Mouse (Mus musculus) intestine, postnatal 0 days (tissue): Measurements from ENCODE around the gene Galnt10. TPM values are rescaled to one million over a fixed set of nuclear protein-coding genes. Genes with fewer than 3 reads are reported as not detected.

Experiments
- ATAC-seq: fragments of 200-750 bp; cut with Nextera tagmentation; 2 replicates; pipeline ENCODE4 v1.8.0; 2017; ENCODE audit warnings: mild to moderate bottlenecking, moderate TSS enrichment, moderate library complexity
- H3K27ac ChIP-seq: fragments of 300-500 bp; sonication (generic); 2 replicates; pipeline ENCODE4 v1.5.1; 2014; ENCODE audit warnings: mild to moderate bottlenecking, low read depth, low read length, moderate library complexity
- H3K27me3 ChIP-seq: fragments of 300-500 bp; sonication (generic); replicated peaks from 2 replicates; pipeline ENCODE4 v1.6.1; 2014; ENCODE audit warnings: low read length, mixed read lengths; ENCODE audit not compliant: control insufficient read depth, insufficient read depth
- H3K36me3 ChIP-seq: fragments of 300-500 bp; sonication (generic); 2 replicates; pipeline ENCODE4 v1.6.1; 2014; ENCODE audit warnings: mild to moderate bottlenecking, moderate library complexity; ENCODE audit not compliant: control insufficient read depth, insufficient read depth
- H3K4me1 ChIP-seq: fragments of 300-500 bp; sonication (generic); replicated peaks from 2 replicates; pipeline ENCODE4 v1.6.1; 2014; ENCODE audit warnings: antibody characterized with exemption, low read length, mixed read lengths; ENCODE audit not compliant: control insufficient read depth, insufficient read depth
- H3K4me2 ChIP-seq: fragments of 300-500 bp; sonication (generic); replicated peaks from 2 replicates; pipeline ENCODE4 v1.6.1; 2014; ENCODE audit warnings: low read depth, mild to moderate bottlenecking, moderate library complexity
- H3K4me3 ChIP-seq: fragments of 300-500 bp; sonication (generic); 2 replicates; pipeline ENCODE4 v1.5.1; 2014; ENCODE audit warnings: low read depth, low read length
- H3K9ac ChIP-seq: fragments of 300-500 bp; sonication (generic); 2 replicates; pipeline ENCODE4 v1.6.1; 2014; ENCODE audit warnings: mild to moderate bottlenecking, low read depth, low read length
- H3K9me3 ChIP-seq: fragments of 300-500 bp; sonication (generic); 2 replicates; pipeline ENCODE4 v1.6.1; 2016; ENCODE audit warnings: mixed run types; ENCODE audit not compliant: control insufficient read depth
- CTCF ChIP-seq: sonication (generic); IDR thresholded peaks from 2 replicates; pipeline ENCODE4 v1.5.1; 2016; ENCODE audit warnings: low read depth, mild to moderate bottlenecking, control low read depth, antibody characterized with exemption, moderate library complexity
- WGBS: fragments of 180-500 bp; shearing (Covaris S2); extraction: QIAGEN DNeasy Blood & Tissue Kit; methylation state at CpG from one replicate; pipeline ENCODE4 v1.1.7; 2014; 5-methylcytosine and 5-hydroxymethylcytosine counted together
- polyA plus RNA-seq: library from polyadenylated mRNA; unstranded; fragments of >200 nt; fragmentation: Nextera tagmentation; extraction: Ambion mirVana; gene quantifications from 2 replicates; pipeline ENCODE4 v1.2.1, GENCODE M21; 2015

Gene Galnt10
- polyA plus RNA-seq, 1 experiment from 2014 or later: 22.5 TPM

GRCm38 (mm10) chr11:57767171-57767570 lies 121.9 kb downstream of the Galnt10 start:
- Histone ChIP-seq H3K9ac (no peak overlapping the region), H3K27me3 (no peaks in the 10 kb centered on the region), H3K9me3 (no peaks in the 10 kb centered on the region), H3K4me3 (no peak overlapping the region), H3K36me3 (peaks cover 35% of the 10 kb centered on the region), H3K4me1 (0 out of 2 replicates have a peak, but pooled peaks cover 4% of the 10 kb centered on the region), H3K27ac (no peak overlapping the region), H3K4me2 (no peak overlapping the region)
- TF ChIP-seq CTCF: no peak
- 37% methylated on average over 6 of the region's 6 CpGs for WGBS
- ATAC-seq: no peak

DNA sequence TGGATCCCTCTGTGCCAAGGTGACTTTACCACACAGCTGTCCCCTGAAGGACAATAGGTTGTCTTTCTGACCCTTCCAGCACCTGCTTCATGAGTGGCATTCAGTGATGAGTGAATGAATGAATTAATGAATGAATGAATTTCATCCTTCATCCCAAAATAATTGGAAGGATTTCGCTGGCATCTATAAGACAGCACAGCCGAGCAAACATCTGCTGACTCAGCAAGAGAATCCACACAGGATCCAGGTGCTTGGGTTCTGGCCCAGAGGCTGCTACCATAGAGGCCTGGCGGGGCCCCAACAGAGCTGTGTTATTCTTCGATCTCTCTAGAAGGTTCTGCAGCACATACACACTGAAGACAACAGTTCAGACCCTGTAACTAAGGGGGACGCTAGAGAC lies 125.5 kb downstream of the Galnt10 start:
- WGBS: 93% methylated on average over 5 of the region's 5 CpGs
- ATAC-seq: no peak
- Histone ChIP-seq H3K4me1 (0 out of 2 replicates have a peak, but pooled peaks cover 4% of the 10 kb centered on the region), H3K9ac (no peak overlapping the region), H3K27ac (no peak overlapping the region), H3K9me3 (no peaks in the 10 kb centered on the region), H3K4me2 (no peak overlapping the region), H3K36me3 (peaks cover 48% of the 10 kb centered on the region), H3K4me3 (no peak overlapping the region), H3K27me3 (no peaks in the 10 kb centered on the region)
- TF ChIP-seq CTCF: no peak

DNA sequence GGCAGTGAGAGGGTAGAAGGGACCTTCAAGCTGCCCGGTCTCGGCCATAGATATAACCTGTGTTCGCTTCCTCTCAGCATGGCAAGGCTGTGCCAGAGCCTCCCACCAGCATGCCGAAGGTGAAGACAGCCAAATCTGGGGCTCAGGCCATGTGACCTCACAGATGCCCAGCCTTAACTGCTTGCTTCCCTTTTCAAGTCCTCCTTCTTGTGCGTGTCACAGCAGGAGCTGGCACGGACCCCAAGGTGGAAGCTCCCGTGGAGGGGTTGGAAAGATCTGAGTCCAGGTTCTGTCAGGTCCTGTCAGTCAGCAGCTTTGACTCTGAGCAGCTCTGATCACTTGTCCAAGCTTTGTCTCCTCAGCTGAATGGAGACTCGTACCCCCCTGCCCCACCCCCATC lies 126.4 kb downstream of the Galnt10 start:
- Histone ChIP-seq H3K27ac (no peak overlapping the region), H3K9me3 (no peaks in the 10 kb centered on the region), H3K4me3 (no peak overlapping the region), H3K4me1 (0 out of 2 replicates have a peak, but pooled peaks cover 4% of the 10 kb centered on the region), H3K36me3 (peaks cover 48% of the 10 kb centered on the region), H3K9ac (no peak overlapping the region), H3K4me2 (no peak overlapping the region), H3K27me3 (no peaks in the 10 kb centered on the region)
- WGBS: 93% methylated on average over 8 of the region's 8 CpGs
- no peak for ATAC-seq
- TF ChIP-seq CTCF: no peak

- Histone ChIP-seq H3K27me3 (no peaks in the 10 kb centered on the region), H3K9ac (no peak overlapping the region), H3K4me2 (no peak overlapping the region), H3K9me3 (no peaks in the 10 kb centered on the region), H3K27ac (no peak overlapping the region), H3K4me3 (no peak overlapping the region), H3K36me3 (peaks cover 41% of the 10 kb centered on the region), H3K4me1 (no peaks in the 10 kb centered on the region)
- 58% methylated on average over 13 of the region's 13 CpGs for WGBS
- ATAC-seq: no peak
- TF ChIP-seq CTCF: no peak
Measured at GRCm38 (mm10) chr11:57773479-57773878, 128.2 kb downstream of the Galnt10 start.

DNA sequence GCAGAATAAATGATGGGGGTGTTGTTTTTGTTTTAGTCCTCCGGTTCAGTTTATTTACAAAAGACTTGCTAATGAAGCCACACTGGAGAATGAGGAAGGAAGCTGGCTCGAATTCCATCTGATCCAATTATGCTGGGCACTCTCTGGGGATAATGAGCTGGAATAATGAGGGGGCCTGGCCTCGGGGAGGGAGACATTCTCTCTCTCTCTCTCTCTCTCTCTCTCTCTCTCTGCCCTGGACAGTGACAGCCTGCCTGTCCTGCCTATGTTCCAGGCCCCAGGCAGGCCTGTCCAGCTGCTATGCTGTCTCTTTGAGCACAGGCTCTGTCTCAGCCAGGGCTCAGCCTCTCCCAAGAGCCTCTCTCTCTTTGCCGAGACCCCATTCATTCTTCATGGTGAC lies 128.7 kb downstream of the Galnt10 start:
- WGBS: 41% methylated on average over 4 of the region's 4 CpGs
- Histone ChIP-seq H3K27ac (no peak overlapping the region), H3K9ac (no peak overlapping the region), H3K4me1 (no peaks in the 10 kb centered on the region), H3K36me3 (peaks cover 36% of the 10 kb centered on the region), H3K4me3 (no peak overlapping the region), H3K27me3 (no peaks in the 10 kb centered on the region), H3K9me3 (no peaks in the 10 kb centered on the region), H3K4me2 (no peak overlapping the region)
- no peak for TF ChIP-seq CTCF
- no peak for ATAC-seq

GRCm38 (mm10) chr11:57775868-57776267 lies 130.6 kb downstream of the Galnt10 start:
- Histone ChIP-seq H3K27me3 (no peaks in the 10 kb centered on the region), H3K36me3 (peaks cover 27% of the 10 kb centered on the region), H3K9ac (no peak overlapping the region), H3K4me3 (no peak overlapping the region), H3K4me2 (no peak overlapping the region), H3K9me3 (no peaks in the 10 kb centered on the region), H3K27ac (no peak overlapping the region), H3K4me1 (no peaks in the 10 kb centered on the region)
- WGBS: 71% methylated on average over 6 of the region's 6 CpGs
- ATAC-seq: no peak
- no peak for TF ChIP-seq CTCF

- H3K36me3 ChIP-seq: peaks cover 27% of the 10 kb centered on the region
- H3K4me2 ChIP-seq: no peak overlapping the region
- H3K27me3 ChIP-seq: no peaks in the 10 kb centered on the region
- no peaks in the 10 kb centered on the region for H3K9me3 ChIP-seq
- TF ChIP-seq CTCF: no peak
- H3K4me1 ChIP-seq: no peaks in the 10 kb centered on the region
- no peak overlapping the region for H3K4me3 ChIP-seq
- ATAC-seq: no peak
- WGBS: 92% methylated on average over 3 of the region's 3 CpGs
- H3K9ac ChIP-seq: no peak overlapping the region
- H3K27ac ChIP-seq: no peak overlapping the region
Measured at GRCm38 (mm10) chr11:57776546-57776945, 131.3 kb downstream of the Galnt10 start.
